Mouse (Mus musculus) gastrocnemius, adult 2 months (tissue): ENCODE data around the gene Cd79b. TPM values are rescaled to one million over a fixed set of nuclear protein-coding genes. Genes with fewer than 3 reads are reported as not detected.
A peak's percentile ranks its signal among the peaks of the same experiment; 100 is the strongest.

Source experiments
- DNase-seq: peaks from one replicate; pipeline ENCODE4 v3.0.0; 2022
- H3K27ac ChIP-seq: fragments of 200-600 bp; 2 replicates; pipeline ENCODE4 v1.8.1; 2022; ENCODE audit warnings: mild to moderate bottlenecking
- H3K4me3 ChIP-seq: fragments of 200-600 bp; 2 replicates; pipeline ENCODE4 v1.8.1; 2022; ENCODE audit warnings: mild to moderate bottlenecking, moderate library complexity
- CTCF ChIP-seq: fragments of 200-600 bp; IDR thresholded peaks from 2 replicates; pipeline ENCODE4 v1.8.1; 2022; ENCODE audit warnings: antibody characterized with exemption, mild to moderate bottlenecking, moderate library complexity
- intact Hi-C: fragments of 180-260 bp; cut with DNase I; formaldehyde crosslinking; loops from one replicate; pipeline ENCODE4 v1.15.1; 2025
- total RNA-seq, 2 experiments: library from RNA; stranded (reverse); gene quantifications; 2 replicates each; pipeline ENCODE4 v1.2.3; 2021

Cd79b gene
- total RNA-seq, 2 experiments from 2014 or later, result 0.28 to 0.64 TPM

DNA sequence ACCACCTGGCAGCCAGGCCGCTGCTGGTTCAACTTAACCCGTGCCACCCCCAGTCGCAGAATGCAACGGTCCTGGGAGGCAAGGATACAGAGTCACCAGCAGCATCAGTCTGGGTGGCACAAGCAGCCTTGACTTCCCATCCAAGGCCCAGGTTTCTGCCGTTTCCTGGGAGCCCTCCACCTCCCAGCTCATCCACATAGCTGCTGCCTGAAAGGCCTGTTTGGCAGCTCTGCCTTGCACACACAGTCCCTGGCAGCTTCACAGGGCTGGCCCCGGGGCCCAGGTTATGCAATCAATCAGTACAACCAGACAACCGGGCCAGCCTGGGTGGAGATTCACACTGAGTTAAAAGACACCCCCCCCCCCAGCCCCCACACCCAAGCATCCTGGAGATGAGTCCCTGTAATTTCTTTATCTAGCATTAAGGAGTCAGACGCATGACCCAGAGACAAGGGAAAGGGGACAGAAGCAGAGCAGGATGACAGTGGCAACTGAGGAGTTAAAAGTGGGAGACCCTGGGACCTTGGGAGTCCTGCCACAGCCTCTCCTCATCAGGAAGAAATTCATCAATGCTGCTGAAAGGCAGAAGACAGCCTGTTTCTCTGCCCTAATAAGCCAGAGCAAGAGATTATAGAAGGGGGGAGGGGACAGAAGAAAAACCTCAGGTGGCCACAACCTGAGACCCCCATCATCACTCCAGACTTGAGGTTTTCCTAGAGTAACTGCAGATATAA is 46.1 kb downstream of the Cd79b start:
- intact Hi-C loops, result no loop called here
- no peak for TF ChIP-seq CTCF
- DNase-seq, result peak; percentile 94
- H3K27ac ChIP-seq, result peak overlapping the region; percentile 99
- peak overlapping the region; percentile 61 for H3K4me3 ChIP-seq

DNA sequence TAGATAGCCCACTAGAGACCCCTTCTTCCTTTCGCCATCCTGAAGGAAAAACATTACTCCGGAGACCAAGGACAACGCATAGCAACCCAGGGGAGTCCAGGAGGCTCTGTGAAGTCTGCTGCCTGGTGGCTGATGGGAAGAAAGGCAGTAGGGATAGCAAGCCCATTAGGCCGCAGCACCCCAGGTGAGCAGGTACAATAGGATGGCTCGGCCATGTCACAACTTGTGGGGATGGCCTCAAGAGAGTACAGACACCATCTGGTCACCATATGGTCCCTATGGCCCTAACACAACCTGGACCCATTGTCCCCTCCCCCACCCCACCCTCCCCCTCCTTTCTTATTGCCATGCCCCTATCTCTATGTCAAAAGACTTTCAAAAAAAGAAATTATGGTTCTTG is 46.7 kb downstream of the Cd79b start:
- Histone ChIP-seq H3K4me3 (peak overlapping the region; percentile 61), H3K27ac (peak overlapping the region; percentile 99)
- TF ChIP-seq CTCF, result no peak
- DNase-seq, result no peak
- intact Hi-C loops, result no loop called here

DNA sequence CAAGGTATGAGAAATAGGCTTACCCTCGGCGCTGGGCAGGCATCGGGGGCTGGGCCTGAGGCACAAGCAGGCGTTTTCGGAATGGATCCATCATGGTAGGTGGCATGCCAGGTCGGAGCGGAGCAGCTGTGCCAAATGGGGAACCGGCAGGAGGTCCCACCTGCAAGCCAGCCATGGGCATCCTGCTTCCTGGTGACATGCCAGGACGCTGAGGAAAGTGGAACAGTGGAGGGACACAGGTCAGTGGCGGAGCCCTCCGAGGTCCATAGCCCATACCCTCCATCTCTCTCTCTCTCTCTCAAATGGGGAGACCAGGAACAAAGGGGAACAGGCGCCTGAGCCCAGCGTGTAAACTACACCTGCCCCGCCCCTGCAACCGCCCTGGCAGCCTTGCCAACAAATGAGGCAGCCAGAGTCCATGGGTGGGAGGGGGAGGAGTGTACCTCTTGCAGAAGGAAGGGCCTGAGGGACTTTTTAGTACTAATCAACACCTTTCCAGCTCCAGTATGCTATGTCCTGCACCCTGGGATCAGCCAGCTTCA is 47.2 kb downstream of the Cd79b start:
- no peak for TF ChIP-seq CTCF
- DNase-seq, result peak; percentile 70
- peak overlapping the region; percentile 61 for H3K4me3 ChIP-seq
- intact Hi-C loops, result no loop called here
- H3K27ac ChIP-seq, result peak overlapping the region; percentile 99

DNA sequence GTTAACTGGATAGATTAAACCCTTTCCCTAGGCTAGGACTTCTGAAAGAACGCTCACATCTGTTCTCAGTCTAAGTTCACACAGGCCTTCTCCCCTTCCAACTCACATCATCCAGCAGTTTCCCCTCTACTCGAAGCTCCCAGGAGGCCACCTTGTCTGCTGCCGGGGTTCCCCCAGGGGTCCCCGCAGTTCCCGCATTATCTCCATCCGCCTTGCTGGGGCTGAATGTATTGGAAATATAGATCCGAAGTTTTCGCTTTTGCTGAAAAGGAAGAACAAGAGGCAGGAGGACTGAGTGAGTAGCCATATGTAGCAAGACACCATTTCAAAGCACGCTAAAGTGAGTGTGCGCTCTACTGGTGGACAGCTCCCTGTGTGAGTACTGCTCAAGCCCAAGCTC is 48.1 kb downstream of the Cd79b start:
- no peak for TF ChIP-seq CTCF
- no peak for DNase-seq
- Histone ChIP-seq H3K27ac (peak overlapping the region; percentile 99), H3K4me3 (no peak overlapping the region)
- intact Hi-C loops, result no loop called here

DNA sequence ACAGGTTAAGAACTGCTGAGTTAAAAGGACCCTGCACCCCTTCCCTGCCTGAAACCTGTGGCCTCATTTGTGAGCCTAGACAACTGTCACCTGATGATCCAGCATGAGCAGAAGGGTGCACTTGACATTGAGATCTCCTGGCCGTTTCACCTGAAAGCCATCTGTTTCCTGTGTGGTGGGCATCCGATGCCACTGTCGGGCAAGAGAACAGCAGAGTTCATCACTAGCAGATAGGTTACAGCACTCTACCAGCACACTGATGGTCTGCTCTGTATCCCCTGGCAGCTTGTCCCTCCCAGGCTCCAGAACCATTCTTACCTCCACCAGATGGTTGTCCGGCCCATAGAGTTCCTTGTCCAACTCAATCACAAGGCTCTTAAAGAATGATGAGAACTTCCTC is 49.0 kb downstream of the Cd79b start:
- Histone ChIP-seq H3K4me3 (no peak overlapping the region), H3K27ac (no peak overlapping the region)
- no peak for TF ChIP-seq CTCF
- no peak for DNase-seq
- intact Hi-C loops, result no loop called here

DNA sequence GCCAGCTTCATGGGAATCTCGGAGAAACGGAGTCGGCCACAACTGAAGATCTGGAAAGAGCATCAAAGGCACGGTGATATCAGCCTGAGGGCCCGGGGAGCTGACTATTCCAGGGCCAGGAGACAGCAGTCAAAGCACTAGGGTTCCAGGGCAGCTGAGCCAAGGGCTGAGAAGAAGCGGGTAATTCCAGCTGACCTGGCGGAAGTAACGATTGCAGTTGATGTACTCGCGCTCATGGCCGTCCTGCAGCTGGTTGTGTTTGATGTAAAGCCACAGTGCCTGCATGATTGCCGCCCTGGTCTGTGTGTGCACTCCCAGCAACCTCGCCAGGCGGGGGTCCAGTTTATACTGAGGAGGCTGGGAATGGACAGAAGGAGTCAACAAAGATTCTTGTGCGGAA is 49.6 kb downstream of the Cd79b start:
- intact Hi-C loops, result no loop called here
- no peak overlapping the region for H3K4me3 ChIP-seq
- no peak for DNase-seq

DNA sequence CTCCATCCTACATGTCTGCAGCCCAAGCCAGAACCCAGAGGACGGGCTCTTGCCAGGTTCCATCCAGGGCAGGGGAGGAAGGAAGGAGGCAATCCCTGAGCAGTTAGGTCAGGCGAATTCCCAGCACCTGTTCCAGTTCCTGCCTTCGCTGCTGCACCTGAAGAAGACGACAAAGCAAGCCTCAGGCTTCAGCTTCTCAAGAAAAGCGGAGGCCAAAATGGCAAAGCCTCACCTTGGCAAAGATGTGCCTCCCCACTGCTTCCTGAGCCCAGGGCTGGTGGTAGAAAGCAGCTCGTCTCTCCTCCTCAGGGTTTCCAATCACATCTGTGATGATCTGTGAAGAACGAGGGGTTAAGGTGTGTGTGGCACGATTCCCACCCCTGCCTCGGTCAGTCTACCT is 50.6 kb downstream of the Cd79b start:
- DNase-seq, result no peak
- intact Hi-C loops, result no loop called here
- TF ChIP-seq CTCF, result no peak
- no peak overlapping the region for H3K4me3 ChIP-seq
- peak overlapping the region; percentile 17; the same call in 1 of the 2 replicates for H3K27ac ChIP-seq

More for the DNA sequence above, 49.6 kb downstream of the Cd79b start:
- no peak for TF ChIP-seq CTCF
- no peak overlapping the region for H3K27ac ChIP-seq

Other genes starting within 250 kb of the Cd79b start
- gene Taco1, start 248.7 kb downstream of the Cd79b start, total RNA-seq, result 10 to 100 TPM; 33.5 to 50.1 TPM
- gene Map3k3, start 230.1 kb downstream of the Cd79b start, total RNA-seq, result 10 to 100 TPM; 23.2 to 25.7 TPM
- not detected for gene Gm10840, start 153.9 kb downstream of the Cd79b start, total RNA-seq
- gene Limd2, start 153.9 kb downstream of the Cd79b start, total RNA-seq, result 1 to 10 TPM; 1.3 to 1.7 TPM
- gene Strada, start 112.6 kb downstream of the Cd79b start, total RNA-seq, result 10 to 100 TPM; 10.0 to 10.5 TPM
- 10 to 100 TPM; 68.3 to 78.9 TPM for gene Ccdc47, start 98.4 kb downstream of the Cd79b start, total RNA-seq
- 10 to 100 TPM; 24.3 to 24.7 TPM for gene Ddx42, start 97.8 kb downstream of the Cd79b start, total RNA-seq
- gene Ftsj3, start 58.7 kb downstream of the Cd79b start, total RNA-seq, result 10 to 100 TPM; 21.9 to 22.3 TPM
- gene Psmc5, start 58.6 kb downstream of the Cd79b start, total RNA-seq, result 100 to 1,000 TPM; 121 to 132 TPM
- 10 to 100 TPM; 10.8 to 12.8 TPM for gene Smarcd2, start 41.8 kb downstream of the Cd79b start, total RNA-seq
- under 1 TPM; 0.08 TPM for gene Tcam1, start 38.1 kb downstream of the Cd79b start, total RNA-seq
- gene Gh, start 12.9 kb downstream of the Cd79b start, total RNA-seq, result not detected
- 100 to 1,000 TPM; 439 to 468 TPM for gene Scn4a, start 38.5 kb upstream of the Cd79b start, total RNA-seq
- 1 to 10 TPM; 3.9 to 6.5 TPM for gene Prr29, start 50.7 kb upstream of the Cd79b start, total RNA-seq
- 1 to 10 TPM; 4.2 to 6.2 TPM for gene Icam2, start 73.3 kb upstream of the Cd79b start, total RNA-seq
- gene Ern1, start 173.1 kb upstream of the Cd79b start, total RNA-seq, result 1 to 10 TPM; 7.3 to 9.2 TPM